Mouse (Mus musculus) MN1 (cell line): ENCODE measurements at regions not wholly inside any gene's neighbourhood (a gene's known extent, or its start where the extent isn't known, plus 50 kb on each side); places are given as distances from the start of the nearest gene placed in this dataset.
A peak's percentile ranks its signal among the peaks of the same experiment; 100 is the strongest.

ENCODE experiments used
- DNase-seq: peaks from one replicate; pipeline ENCODE4 v3.0.0-alpha.2; 2016; ENCODE audit warnings: low spot score

DNA sequence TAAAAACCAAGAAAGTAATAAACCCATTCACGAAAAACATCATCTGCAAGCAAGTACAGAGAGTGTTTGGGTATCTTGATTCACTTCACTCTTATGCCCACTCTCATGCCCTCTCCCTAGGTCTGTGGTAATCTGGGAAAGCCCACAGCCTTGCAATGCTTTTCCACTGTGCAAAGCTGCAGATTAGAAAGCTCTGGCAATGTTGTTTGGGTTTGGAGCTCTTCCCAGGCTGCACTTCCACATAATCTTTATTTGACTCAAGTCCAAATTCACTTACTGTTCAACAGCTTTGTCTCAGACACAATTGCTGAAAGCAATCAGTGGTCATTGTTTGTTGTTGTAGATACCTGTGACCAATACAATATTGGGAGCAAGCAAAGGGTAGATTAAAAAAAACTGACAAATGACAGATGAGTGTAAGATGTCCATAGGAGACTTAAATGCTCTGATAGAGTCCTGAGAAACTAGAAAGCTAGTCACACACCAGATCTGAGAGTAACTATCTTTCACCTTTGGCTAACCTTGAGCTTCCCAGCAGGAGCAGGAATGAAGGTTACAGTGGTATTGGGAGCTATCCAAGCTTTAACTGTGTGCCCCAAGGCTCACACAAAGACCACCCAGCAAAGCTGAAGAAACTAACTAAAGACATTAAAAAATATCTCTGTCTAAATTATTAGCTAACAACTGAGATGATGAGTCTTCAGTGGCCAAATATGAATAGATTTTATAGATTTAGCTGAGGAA, 325.7 kb upstream of the Klf12 start:
- DNase-seq: no peak

DNA sequence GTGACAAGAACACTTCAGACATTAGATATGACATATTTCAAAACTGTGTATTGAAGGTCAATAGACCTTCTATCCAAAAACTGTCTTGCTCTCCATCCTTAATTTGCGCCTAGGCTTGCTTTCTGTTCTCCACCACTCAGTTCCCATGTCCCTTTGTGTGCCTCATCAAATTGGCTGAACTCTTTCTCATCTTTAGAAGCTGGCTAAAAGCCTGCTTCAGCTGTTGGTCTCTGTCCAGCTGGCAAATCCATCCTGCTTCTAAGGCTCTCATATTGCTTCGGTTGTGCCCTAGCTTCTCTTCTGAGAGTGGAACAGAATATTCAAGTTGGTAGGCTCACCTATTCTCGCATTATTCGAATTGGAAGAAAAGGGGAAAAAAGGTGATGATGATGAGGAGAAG, 322.6 kb upstream of the Klf12 start:
- DNase-seq: no peak

- peak; percentile 7 for DNase-seq
Measured at GRCm38 (mm10) chr14:100600886-100601451, 316.5 kb upstream of the Klf12 start.

- DNase-seq: no peak
Measured at GRCm38 (mm10) chr14:100570026-100570425, 285.5 kb upstream of the Klf12 start.

- no peak for DNase-seq
Measured at GRCm38 (mm10) chr14:100561884-100562283, 277.4 kb upstream of the Klf12 start.

- no peak for DNase-seq
Measured at GRCm38 (mm10) chr14:100558378-100558777, 273.9 kb upstream of the Klf12 start.

- no peak for DNase-seq
Measured at GRCm38 (mm10) chr14:100552466-100552865, 268.0 kb upstream of the Klf12 start.

GRCm38 (mm10) chr14:100550266-100550665, 265.8 kb upstream of the Klf12 start:
- DNase-seq: no peak

DNA sequence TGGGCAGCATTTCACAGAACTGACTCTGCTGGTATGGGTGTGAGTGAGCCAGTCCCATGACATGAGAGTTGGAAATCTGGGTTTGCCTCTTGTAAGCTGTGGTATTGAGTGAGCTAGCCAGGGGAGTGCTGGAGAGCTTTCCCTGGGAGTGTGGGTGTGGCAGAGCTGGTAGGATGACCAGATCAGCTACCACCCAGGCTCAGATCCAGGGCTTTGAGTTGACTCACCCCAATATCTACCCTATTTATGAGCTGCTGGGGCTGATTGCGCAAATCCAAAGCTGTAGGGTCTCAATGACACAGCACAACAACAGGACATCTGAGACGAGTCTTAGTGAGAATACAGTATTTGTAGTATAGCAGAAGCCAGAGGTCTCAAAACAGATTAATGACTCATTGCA, 245.7 kb upstream of the Klf12 start:
- DNase-seq: no peak

GRCm38 (mm10) chr14:100529758-100530157, 245.3 kb upstream of the Klf12 start:
- DNase-seq: no peak

DNA sequence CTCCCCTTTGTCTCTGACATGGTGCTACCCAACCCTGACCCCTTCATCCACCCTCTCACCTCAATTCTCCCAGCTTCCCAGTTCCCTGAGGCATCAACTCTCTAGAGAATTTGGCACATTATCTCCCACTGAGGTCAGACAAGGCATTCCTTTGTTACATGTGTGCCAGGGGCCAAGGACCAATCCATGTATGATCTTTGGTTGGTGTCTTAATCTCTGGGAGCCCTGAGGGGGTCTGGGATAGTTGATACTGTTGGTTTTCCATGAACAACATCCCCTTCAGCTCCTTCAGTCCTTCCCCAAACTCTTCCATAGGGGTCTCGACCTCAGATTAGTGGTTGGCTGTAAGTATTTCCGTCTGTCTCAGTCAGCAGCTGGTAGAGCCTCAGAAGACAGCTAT, 224.9 kb upstream of the Klf12 start:
- no peak for DNase-seq

DNA sequence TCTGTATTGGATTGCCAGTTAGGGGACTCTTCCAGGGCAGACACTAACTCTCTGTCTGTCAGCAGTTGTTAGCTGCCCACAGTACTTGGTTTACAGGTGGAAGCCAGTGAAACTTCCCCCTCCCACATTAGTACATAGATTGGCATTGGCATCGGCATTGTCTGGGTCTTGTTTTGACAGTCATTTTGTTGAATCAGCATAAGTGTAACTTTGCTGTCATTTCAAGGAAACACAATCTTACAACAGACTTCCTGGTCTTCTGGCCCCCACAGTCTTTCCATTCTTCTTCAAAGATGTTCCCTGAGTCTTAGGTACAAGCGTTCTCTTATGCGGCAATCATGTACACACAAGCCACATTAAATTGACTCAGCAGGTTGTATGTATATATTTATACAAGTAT, 223.6 kb upstream of the Klf12 start:
- no peak for DNase-seq

GRCm38 (mm10) chr14:100507616-100508015, 223.1 kb upstream of the Klf12 start:
- no peak for DNase-seq

DNA sequence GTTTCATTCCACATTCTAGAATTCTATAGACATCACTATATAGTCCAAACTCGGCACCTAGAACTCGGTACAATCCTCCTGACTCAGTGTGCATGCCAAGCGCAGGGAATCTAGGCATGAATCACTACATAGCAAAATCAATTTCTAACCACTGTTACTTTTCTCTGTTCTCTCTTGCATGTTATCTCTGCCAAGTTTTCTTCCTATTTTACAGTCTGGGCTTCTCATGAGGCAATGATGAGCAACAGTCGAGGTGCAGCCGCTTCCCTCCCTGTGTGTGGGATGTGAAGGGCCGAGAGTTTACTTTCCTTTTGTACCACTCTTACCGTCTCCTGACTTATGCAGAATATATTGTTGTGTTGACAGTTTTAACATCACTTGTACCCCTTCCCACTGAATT, 204.4 kb upstream of the Klf12 start:
- DNase-seq: no peak

GRCm38 (mm10) chr14:100485489-100485888, 201.0 kb upstream of the Klf12 start:
- no peak for DNase-seq

DNA sequence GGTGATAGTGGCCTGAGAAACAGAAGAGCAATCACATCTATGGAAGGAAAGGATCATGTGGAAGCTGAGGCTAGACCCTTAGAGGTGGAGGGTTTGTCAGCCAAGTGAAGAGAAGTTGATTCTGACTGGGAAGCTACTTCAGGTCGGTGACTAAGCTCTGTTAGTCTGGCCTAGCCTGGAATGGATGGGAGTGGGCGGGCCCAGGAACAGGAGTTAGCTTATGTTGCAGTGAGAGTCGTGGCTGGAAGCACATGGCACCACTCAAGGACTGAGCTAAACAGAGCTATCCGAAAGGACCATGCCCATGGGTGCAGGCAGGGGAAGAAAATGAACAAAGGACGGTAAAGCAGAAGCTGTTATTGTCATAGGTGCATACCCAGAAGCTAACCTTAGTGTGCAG, 199.6 kb upstream of the Klf12 start:
- no peak for DNase-seq

DNA sequence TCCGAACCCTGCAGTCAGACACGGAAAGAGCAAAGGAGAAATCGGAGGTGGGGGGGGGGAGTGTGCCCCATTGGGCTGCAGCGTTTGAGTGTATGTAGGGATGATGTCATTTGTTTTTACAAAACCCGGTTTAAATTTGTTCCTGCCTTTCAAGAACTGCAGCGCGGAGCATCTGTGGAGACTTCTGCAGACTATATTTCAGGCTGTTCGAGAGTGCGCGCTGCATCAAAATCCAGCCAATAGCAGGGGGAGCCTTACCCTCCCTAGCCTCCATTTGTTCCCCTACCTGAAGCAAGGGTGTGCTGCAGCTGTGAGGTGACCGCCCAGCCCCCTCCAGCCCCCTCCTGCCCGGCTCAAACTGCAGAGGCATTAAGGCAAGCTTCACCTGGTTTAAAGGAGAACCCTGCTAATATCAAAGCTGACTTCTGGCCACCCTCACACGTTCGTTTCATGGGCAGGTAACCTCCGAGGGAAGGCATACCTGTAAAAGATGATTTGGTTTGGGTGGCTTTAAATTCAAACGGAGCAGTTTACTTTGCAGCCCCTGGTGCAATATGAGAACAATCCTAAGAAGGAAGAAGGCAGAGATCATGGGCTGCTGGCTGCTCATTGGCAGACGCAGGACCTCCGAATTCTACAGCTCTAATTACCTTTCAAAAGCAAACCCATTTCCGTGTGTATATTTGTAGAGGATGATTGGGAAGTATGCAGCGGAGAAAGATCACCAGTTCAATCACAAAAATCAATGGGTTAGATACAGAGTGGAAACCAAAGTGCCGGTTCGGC, 193.3 kb upstream of the Klf12 start:
- no peak for DNase-seq

- no peak for DNase-seq
Measured at GRCm38 (mm10) chr14:100468311-100468710, 183.8 kb upstream of the Klf12 start.

- no peak for DNase-seq
Measured at GRCm38 (mm10) chr14:100462321-100462720, 177.8 kb upstream of the Klf12 start.

DNA sequence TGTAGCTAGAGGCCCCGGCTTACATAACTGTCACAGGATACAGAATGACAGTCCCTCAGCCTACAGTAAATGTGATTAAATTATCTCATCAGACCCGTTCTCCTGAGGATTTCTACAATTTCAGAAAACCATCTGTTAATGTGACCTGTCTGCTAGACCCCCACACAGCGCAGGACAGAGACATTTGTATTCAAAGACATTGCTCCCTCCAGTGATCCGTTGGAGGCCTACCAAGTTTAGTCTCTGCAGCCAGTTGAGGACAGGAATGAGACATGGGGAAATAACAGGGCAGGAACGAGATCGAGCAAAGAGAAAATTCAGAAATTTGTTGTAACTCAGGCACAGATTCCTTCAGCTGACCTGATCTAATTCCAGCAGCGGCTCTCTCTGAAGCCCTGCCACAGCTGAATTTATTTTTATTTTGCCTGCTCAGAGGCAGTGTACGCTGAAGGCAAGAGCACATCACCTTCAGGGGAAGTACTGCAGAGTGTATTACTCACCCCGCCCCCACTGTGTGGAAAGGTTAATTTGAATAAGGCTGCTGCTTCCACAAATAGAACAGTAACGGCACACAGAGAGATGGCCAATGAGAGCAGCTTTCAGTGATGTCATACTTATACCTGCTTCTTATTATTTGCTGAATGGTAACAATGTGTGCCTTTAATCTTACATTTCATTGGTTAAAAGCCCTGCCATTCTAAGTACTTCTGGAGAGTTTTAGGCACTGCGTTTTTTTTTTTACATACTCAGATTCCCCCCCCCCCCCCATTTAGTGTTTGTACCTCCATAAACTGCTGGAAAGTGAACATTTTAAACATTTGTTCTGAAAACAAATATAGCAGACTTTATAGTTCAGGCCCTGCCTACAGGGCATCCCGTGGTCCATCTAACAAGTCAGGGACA, 176.9 kb upstream of the Klf12 start:
- DNase-seq: no peak

GRCm38 (mm10) chr14:100459601-100460290, 175.3 kb upstream of the Klf12 start:
- no peak for DNase-seq
